ENCODE assay signal across 15 mouse cellular contexts in genomic region chr17:24443409-24443808, GRCm38 (mm10). TPM values are rescaled to one million over a fixed set of nuclear protein-coding genes. Genes with fewer than 3 reads are reported as not detected.
DNase-seq lines count a peak whose midpoint lies in the region; ATAC-seq and TF ChIP-seq lines count a peak whose summit lies in the region.
"Had no signal": no experiment of that assay in that cellular context is flagged by ENCODE, and none has a peak within 500 bp of the region (broad histone marks: within the 10 kb centered on the region; RNA-seq: fewer than 3 reads in every experiment).

No protein-coding gene starts in this region.

- H3K27ac ChIP-seq in kidney, embryonic 15.5 days: no peak overlapping the region
- peak overlapping the region; percentile 35 for H3K27ac ChIP-seq in cerebellum, adult 2 months (ENCODE audit: insufficient read depth, low read length)
- H3K27ac ChIP-seq: embryonic facial prominence, embryonic 12.5 days; forebrain, embryonic 12.5 days; hindbrain, embryonic 13.5 days; liver, embryonic 15.5 days; midbrain, embryonic 10.5 days had no signal

- H3K9me3 ChIP-seq in kidney, embryonic 15.5 days (replicated peaks): no peaks in the 10 kb centered on the region
- H3K9me3 ChIP-seq: embryonic facial prominence, embryonic 12.5 days; forebrain, embryonic 12.5 days; hindbrain, embryonic 13.5 days; liver, embryonic 15.5 days; midbrain, embryonic 10.5 days had no signal

- DNase-seq in kidney, adult 9 months: peak; percentile 34
- peak; percentile 83 to 86 for DNase-seq in cerebellum, adult 2 months
- peak; percentile 30 to 42 for DNase-seq in cerebellum, postnatal 10 days
- peak; percentile 34 to 54 for DNase-seq in kidney, postnatal 36 days
- no peak for DNase-seq in spleen, postnatal 36 days (ENCODE audit: low spot score in 2 of 2)
- DNase-seq in heart, postnatal 25 days (ENCODE audit: low spot score): no peak
- DNase-seq: gastrocnemius, postnatal 36 days; right cerebral cortex, postnatal 14 days had no signal

- peaks cover 89% of the 10 kb centered on the region for H3K36me3 ChIP-seq in kidney, embryonic 15.5 days

- 84% methylated on average over 4 of the region's 4 CpGs for WGBS in kidney, embryonic 15.5 days
- 28% methylated on average over 4 of the region's 4 CpGs for WGBS in cerebellum, adult 2 months

- intact Hi-C loops in heart, postnatal 25 days (cut with DNase I): no loop called here

- H3K4me1 ChIP-seq in kidney, embryonic 15.5 days: no peaks in the 10 kb centered on the region
- H3K4me1 ChIP-seq in cerebellum, adult 2 months (ENCODE audit: control insufficient read depth, insufficient read depth, low read length): peaks cover 37% of the 10 kb centered on the region
- H3K4me1 ChIP-seq: embryonic facial prominence, embryonic 12.5 days; forebrain, embryonic 12.5 days; hindbrain, embryonic 13.5 days; liver, embryonic 15.5 days; midbrain, embryonic 10.5 days had no signal

- no peak for ATAC-seq in kidney, embryonic 15.5 days (replicated peaks; ENCODE audit: low FRiP score)
- ATAC-seq: CD4-positive, CD25-positive, alpha-beta regulatory T cell, adult 4 months had no signal

- no peak overlapping the region for H3K9ac ChIP-seq in kidney, embryonic 15.5 days
- H3K9ac ChIP-seq: embryonic facial prominence, embryonic 12.5 days; forebrain, embryonic 12.5 days; hindbrain, embryonic 13.5 days; liver, embryonic 15.5 days had no signal

- no peak for TF ChIP-seq CTCF in cerebellum, adult 2 months (IDR thresholded peaks at IDR 0.05; ENCODE audit: borderline replicate concordance, insufficient read depth, low read depth, low read length)

- H3K4me3 ChIP-seq in kidney, embryonic 15.5 days (replicated peaks): no peak overlapping the region
- no peak overlapping the region for H3K4me3 ChIP-seq in cerebellum, adult 2 months (replicated peaks; ENCODE audit: insufficient read depth, low read depth, low read length)
- H3K4me3 ChIP-seq: embryonic facial prominence, embryonic 12.5 days; forebrain, embryonic 12.5 days; hindbrain, embryonic 13.5 days; liver, embryonic 15.5 days; midbrain, embryonic 10.5 days had no signal

- no peak overlapping the region for H3K4me2 ChIP-seq in kidney, embryonic 15.5 days
- H3K4me2 ChIP-seq: embryonic facial prominence, embryonic 12.5 days; forebrain, embryonic 12.5 days; hindbrain, embryonic 13.5 days; liver, embryonic 15.5 days had no signal

- H3K27me3 ChIP-seq in kidney, embryonic 15.5 days: no peaks in the 10 kb centered on the region
- H3K27me3 ChIP-seq in cerebellum, adult 2 months (ENCODE audit: control insufficient read depth, insufficient read depth, low read length): no peaks in the 10 kb centered on the region
- H3K27me3 ChIP-seq: embryonic facial prominence, embryonic 12.5 days; forebrain, embryonic 12.5 days; hindbrain, embryonic 13.5 days; liver, embryonic 15.5 days had no signal

- no peak for TF ChIP-seq POLR2A in cerebellum, adult 2 months (IDR thresholded peaks at IDR 0.05; ENCODE audit: borderline replicate concordance, insufficient read depth, low read length)

RNA-seq across cellular contexts. Expression of gene Dnase1l2, which starts 0.5 kb away (rescaled TPM):
- 2.4 and 3.2 TPM in 2 replicates for polyA plus RNA-seq in kidney, embryonic 15.5 days (2015; fragmentation: Nextera tagmentation; extraction: Ambion mirVana)
- polyA plus RNA-seq in cerebellum, adult 2 months (2012; rRNA removed): 22.3 and 22.7 TPM in 2 replicates
- total RNA-seq in heart, postnatal 25 days (2021): 1 to 10 TPM in 1 of 2 experiments, under 1 TPM in 1; 0.78 to 1.2 TPM

RNA-seq across cellular contexts. Expression of gene Eci1, which starts 17.0 kb away (rescaled TPM):
- polyA plus RNA-seq in kidney, embryonic 15.5 days (2015; fragmentation: Nextera tagmentation; extraction: Ambion mirVana): 115 and 117 TPM in 2 replicates
- polyA plus RNA-seq in cerebellum, adult 2 months (2012; rRNA removed): 77.3 and 78.6 TPM in 2 replicates
- total RNA-seq in heart, postnatal 25 days (2021): 100 to 1,000 TPM; 409 to 483 TPM

RNA-seq across cellular contexts. Expression of gene E4f1, which starts 26.7 kb away (rescaled TPM):
- 29.9 and 36.7 TPM in 2 replicates for polyA plus RNA-seq in kidney, embryonic 15.5 days (2015; fragmentation: Nextera tagmentation; extraction: Ambion mirVana)
- polyA plus RNA-seq in cerebellum, adult 2 months (2012; rRNA removed): 79.4 and 80.6 TPM in 2 replicates
- total RNA-seq in heart, postnatal 25 days (2021): 10 to 100 TPM; 11.1 to 11.4 TPM

RNA-seq across cellular contexts. Expression of gene Pgp, which starts 26.8 kb away (rescaled TPM):
- 49.9 and 53.3 TPM in 2 replicates for polyA plus RNA-seq in kidney, embryonic 15.5 days (2015; fragmentation: Nextera tagmentation; extraction: Ambion mirVana)
- 126 and 133 TPM in 2 replicates for polyA plus RNA-seq in cerebellum, adult 2 months (2012; rRNA removed)
- total RNA-seq in heart, postnatal 25 days (2021): 10 to 100 TPM; 42.3 to 43.3 TPM

RNA-seq across cellular contexts. Expression of gene Rnps1, which starts 29.0 kb away (rescaled TPM):
- polyA plus RNA-seq in kidney, embryonic 15.5 days (2015; fragmentation: Nextera tagmentation; extraction: Ambion mirVana): 293 and 318 TPM in 2 replicates
- 254 and 263 TPM in 2 replicates for polyA plus RNA-seq in cerebellum, adult 2 months (2012; rRNA removed)
- total RNA-seq in heart, postnatal 25 days (2021): 10 to 100 TPM; 60.3 to 60.5 TPM

Comparison
In these comparisons a context has a peak if more than half of its experiments do, and no peak if none do; other contexts are left out.
1. DNase-seq: peak in kidney, adult 9 months (single experiment), cerebellum, adult 2 months (2 of 2), cerebellum, postnatal 10 days (2 of 2) and kidney, postnatal 36 days (2 of 2); none in spleen, postnatal 36 days (0 of 2) and heart, postnatal 25 days (single experiment).